Mouse (Mus musculus): Measurements from ENCODE around the gene Zkscan14.

- TF ChIP-seq POLR2A (IDR thresholded peaks at IDR 0.05; ENCODE audit: low read depth, low read length) = no peak
- no peak for TF ChIP-seq CTCF (IDR thresholded peaks at IDR 0.05; ENCODE audit: borderline replicate concordance, insufficient read depth, low read length)
Measured at GRCm38 (mm10) chr5:145214679-145215078, 13.0 kb upstream of the Zkscan14 start.

Data from embryonic fibroblast, embryonic 13.5 days (primary cell).